Mouse (Mus musculus) ES-E14 (cell line): ENCODE data around the gene Rps21.

Source experiments
- CHD2 ChIP-seq: IDR thresholded peaks from 2 replicates; pipeline ENCODE4 v1.6.1; 2014; ENCODE audit warnings: mild to moderate bottlenecking, low read depth, low read length, inconsistent platforms
- HCFC1 ChIP-seq: IDR thresholded peaks from 2 replicates; pipeline ENCODE4 v1.6.1; 2012; ENCODE audit warnings: low read length, inconsistent platforms, borderline replicate concordance; ENCODE audit not compliant: insufficient read depth
- ZNF384 ChIP-seq: IDR thresholded peaks from 2 replicates; pipeline ENCODE4 v1.6.1; 2012; ENCODE audit warnings: low read depth, low read length, inconsistent platforms

GRCm38 (mm10) chr2:180306423-180307168 is 49.4 kb downstream of the Rps21 start:
- no peak for TF ChIP-seq CHD2
- TF ChIP-seq HCFC1 = no peak
- no peak for TF ChIP-seq ZNF384
